Mouse (Mus musculus): ENCODE measurements around the gene Ceacam14. TPM values are rescaled to one million over a fixed set of nuclear protein-coding genes. Genes with fewer than 3 reads are reported as not detected.

Ceacam14 gene
- polyA plus RNA-seq (2012; rRNA removed), result not detected in 2 replicates

GRCm38 (mm10) chr7:17812333-17812732 lies at the start of gene Ceacam14:
Ceacam14 (plus strand) TSS chr7:17812633.
- H3K4me3 ChIP-seq (ENCODE audit: control insufficient read depth, low read depth, low read length), result no peak within 1 kb of the TSS
- no peaks in the 10 kb centered on the region for H3K4me1 ChIP-seq (ENCODE audit: control insufficient read depth, insufficient read depth, low read length)
- H3K27ac ChIP-seq (ENCODE audit: control insufficient read depth, insufficient read depth, low read depth, low read length), result no peak within 1 kb of the TSS
- no peaks in the 10 kb centered on the region for H3K27me3 ChIP-seq (ENCODE audit: control insufficient read depth, insufficient read depth, low read length)
- TF ChIP-seq CTCF (IDR thresholded peaks at IDR 0.05; ENCODE audit: control insufficient read depth, insufficient read depth, insufficient replicate concordance, low read depth, low read length) (no peak), POLR2A (IDR thresholded peaks at IDR 0.05; ENCODE audit: control insufficient read depth, low read depth, low read length) (no peak)
- no peaks in the 10 kb centered on the region for H3K36me3 ChIP-seq (ENCODE audit: control insufficient read depth, insufficient read depth, low read length)

Other genes with a start within 250 kb of the Ceacam14 start
- gene Ceacam5, start 99.4 kb upstream of the Ceacam14 start, polyA plus RNA-seq (2012; rRNA removed), result not detected in 2 replicates
- not detected in 2 replicates for gene Gm5155, start 59.1 kb downstream of the Ceacam14 start, polyA plus RNA-seq (2012; rRNA removed)
- not detected in 2 replicates for gene Ceacam11, start 159.5 kb downstream of the Ceacam14 start, polyA plus RNA-seq (2012; rRNA removed)
- gene Ceacam13, start 197.3 kb downstream of the Ceacam14 start, polyA plus RNA-seq (2012; rRNA removed), result not detected in 2 replicates